Mouse (Mus musculus) heart, adult 9 months (tissue): ENCODE measurements around the gene Sorl1.

Experiments used
- DNase-seq, 2 experiments: peaks; one replicate each; pipeline ENCODE4 v3.0.0; 2022; ENCODE audit warnings: low spot score in 2 of 2

Gene Sorl1

DNA sequence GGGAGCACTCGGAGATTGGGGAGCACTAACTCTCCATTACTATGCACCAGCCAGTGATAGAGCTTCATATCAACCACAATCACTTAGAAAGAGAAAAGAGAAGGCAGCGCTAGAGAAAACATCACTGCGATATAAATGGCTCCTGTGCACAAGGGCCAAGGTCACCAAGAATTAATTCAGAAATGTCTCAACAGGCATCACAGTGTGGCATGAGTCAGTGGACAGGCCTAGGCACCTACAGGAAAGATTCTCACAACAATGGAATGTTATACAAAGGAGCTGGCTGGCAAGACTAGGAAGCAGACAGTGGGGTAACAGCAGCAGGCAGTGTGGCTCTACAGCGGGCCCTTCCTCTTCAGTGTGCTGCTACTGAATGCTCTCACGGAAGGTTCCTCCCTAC is 115.6 kb downstream of the Sorl1 start:
- DNase-seq = no peak

DNA sequence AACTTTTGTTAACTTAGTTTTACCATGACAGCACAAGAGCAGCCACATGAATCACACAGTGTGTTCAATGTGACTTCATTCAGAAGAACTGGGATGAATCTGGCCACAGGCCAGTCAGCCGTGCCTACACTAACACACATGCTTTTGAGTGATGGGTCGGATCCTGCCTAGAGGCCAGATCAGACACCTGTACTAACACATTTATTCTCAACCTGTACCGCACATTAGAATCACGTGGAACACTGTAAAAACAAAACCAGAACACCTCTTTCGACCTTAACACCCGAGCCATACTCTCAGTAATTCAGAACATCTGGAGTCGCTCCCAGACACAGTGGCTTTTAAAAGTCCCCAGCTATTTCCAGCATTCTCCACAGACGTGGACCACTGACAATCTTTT is 119.0 kb downstream of the Sorl1 start:
- DNase-seq = no peak

DNA sequence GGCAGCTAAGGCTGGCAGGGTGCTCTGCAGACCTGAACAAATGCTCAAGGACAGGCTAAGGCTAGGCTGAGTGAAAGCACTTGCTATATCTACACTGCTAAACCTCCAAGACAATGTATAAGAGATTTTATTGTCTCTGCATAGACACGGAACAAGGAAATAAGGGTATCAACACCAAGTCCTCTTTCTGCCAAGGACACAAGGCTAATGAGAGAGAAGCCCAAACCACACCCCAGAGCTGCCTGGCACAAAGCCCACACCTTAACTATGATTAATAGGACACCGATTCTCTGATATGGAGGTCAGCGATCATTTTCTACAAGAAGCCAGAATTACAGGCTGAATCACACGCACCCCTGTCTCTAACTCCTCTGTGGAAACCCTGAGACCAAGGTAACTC is 120.0 kb downstream of the Sorl1 start:
- no peak for DNase-seq

DNA sequence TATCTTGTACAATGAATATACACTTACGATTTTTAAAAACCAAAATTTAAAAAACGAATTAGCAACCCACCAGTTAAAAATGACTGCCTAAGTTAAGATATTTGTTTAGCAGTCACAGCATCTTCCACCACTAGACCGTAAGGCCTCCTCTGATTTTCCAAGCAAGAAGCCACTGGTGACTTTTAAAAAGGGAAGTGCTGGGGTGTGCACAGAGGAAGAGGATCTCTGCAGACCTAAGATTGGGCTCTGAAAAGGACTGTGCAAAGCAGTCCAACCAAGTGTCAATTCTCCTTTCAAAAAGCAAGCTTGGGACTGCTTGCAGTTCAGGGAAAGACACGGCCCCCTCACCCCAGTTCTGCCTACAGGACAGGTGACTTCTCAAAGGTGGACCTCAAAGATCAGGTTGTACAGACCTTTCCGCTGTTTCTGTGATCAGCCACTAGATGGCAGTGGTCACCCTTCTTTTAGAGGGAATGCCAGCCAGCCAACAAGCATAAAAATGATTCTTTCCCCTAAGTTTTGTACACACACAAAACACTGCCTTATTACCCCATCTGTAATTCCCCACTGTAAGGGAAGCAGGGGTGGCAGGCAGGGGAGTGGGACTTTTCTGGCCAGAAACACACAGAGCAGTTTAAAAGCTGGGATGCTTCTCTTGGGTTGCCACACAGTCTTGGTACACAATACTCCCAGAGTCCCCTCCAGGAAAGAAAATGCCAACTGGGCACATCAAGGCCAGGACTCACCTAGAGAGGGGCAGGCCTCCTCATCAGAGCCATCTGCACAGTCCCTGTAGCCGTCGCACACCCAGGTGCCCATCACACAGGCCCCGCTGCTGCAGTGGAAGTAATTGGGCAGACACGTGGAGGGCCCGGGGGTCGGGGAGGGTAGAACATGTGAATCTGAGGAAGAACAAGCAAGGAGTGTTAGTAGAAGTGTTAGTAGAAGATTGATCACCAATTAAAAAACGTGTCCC is 124.3 kb downstream of the Sorl1 start:
- peak; percentile 14 to 18 for DNase-seq

DNA sequence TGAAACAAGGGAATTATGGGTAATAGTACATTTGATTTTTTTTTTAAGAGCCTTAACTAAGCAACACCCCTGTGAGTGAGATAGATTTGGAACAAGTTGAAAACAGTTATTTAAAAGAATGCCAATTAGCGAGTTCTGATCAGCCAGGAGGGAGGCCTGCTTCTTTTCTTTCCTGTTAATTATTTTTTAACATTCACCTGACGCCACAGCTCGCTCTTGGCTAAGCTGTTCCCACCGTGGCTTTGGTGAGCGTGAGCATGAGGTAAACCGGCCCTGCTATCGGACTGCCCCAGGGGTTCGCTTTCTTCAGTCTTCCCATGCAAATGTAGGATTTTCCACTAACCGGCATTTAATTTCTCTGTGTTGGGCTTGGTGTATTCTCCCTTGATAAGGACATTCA is 128.8 kb downstream of the Sorl1 start:
- no peak for DNase-seq

DNA sequence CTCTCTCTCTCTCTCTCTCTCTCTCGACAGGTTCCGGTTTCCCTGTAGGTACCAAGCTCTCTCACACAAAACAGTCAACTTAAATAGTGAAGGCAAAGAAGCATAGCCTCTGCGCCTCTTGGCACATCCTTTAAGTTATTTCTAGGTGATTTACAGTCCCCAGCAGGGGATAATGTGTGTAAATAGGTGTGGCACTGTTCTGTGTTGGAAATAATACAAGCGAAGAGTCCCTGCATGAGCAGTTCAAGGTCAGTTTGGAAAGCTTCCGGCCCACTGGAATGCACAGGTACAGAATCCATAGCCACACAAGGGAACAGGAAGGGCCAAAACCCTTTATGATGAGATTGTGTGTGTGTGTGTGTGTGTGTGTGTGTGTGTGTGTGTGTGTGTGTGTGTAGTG is 130.3 kb downstream of the Sorl1 start:
- no peak for DNase-seq

DNA sequence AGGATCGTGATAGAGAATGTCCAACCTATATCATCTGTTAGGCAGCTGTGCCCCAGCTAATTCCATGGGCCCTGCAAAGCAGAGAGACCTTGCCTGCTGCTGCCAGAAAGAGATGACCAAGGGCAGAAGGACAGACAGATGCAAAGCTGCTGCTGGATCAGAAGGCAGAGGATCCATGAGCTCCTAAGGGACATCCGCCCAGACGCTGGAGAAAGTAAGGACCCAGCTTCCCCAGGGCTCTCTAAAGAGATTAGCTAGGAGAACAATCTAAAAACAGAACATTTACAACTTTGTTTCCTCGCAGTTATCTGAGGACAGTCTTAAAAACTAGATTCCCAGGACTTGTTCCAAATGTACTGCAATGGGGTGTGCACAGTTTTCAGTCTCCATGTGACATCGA is 131.3 kb downstream of the Sorl1 start:
- DNase-seq = peak in 1 of 2 experiments; percentile 46

DNA sequence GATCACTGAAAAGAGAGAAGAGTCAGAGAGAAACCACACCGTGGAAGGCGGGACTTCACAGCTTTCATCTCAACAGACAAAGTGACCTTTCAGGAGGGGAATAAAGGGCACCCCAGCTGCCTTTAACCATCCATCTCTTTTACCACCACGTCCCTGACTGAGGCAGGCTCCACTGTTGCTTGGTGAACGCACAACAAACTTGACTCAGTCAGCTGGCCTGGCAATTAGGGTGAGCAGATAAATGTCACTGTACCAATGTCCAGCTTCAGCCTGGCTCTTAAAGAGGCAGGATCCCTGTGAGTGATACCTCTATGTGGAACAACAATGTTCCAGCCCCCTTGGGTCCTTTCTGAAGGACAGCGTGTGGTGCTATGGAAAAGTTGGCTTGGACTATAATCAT is 138.5 kb downstream of the Sorl1 start:
- no peak for DNase-seq

DNA sequence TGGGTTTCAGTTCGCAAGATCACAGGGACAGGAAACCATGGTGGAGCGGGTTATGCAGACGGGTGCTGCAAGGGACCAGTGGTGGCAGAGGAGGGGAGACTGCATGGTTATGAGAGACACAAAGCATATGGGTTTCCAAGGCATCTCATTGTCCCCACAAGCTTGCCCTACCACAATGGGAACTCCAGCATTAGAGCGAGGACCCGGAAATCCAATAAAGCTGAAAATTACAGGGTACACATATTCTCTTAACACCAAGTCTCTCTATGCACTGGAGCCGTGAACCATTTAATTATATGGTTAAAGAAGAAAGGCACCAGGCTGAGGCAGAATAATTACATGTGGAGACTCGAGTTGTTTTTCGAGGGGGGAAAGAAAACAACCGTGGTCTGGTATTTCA is 139.0 kb downstream of the Sorl1 start:
- DNase-seq = no peak

DNA sequence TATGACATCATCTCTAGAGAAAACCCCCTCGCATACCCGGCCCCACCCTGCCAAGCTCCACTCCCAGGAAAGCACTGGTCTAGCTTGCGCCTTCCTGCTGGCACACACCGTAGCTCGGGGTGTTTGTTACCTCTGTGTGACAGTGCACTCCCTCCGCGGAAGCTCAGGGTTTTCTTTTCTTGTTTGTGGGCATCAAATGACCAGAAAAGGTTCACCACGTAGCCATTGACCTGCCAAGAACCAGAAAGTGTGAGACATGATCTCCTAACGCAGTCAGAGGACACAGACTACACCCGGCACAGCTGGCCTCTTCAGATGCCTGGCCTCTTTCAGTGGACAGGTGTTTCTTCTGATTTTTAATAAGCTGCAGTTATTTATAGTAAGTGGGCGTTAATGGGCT is 139.8 kb downstream of the Sorl1 start:
- no peak for DNase-seq

DNA sequence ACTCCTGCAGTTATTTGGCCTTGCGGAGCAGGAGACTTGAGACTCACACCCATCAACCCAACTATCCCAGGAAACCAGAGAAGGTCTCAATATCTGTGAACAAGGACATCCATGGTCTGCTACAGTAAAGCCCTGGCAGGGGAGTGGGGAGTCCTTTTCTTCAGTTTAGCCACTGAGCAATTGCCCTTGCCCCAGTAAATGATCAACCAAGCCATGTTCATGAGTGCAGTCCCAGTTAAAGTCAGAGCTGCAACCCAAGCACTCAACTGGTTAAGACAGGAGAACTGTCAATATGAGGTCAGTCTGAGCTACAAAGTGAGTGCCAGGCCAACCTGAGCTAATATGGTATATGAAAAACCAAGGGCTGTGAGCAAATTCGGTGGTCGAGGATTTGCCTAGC is 140.8 kb downstream of the Sorl1 start:
- no peak for DNase-seq

DNA sequence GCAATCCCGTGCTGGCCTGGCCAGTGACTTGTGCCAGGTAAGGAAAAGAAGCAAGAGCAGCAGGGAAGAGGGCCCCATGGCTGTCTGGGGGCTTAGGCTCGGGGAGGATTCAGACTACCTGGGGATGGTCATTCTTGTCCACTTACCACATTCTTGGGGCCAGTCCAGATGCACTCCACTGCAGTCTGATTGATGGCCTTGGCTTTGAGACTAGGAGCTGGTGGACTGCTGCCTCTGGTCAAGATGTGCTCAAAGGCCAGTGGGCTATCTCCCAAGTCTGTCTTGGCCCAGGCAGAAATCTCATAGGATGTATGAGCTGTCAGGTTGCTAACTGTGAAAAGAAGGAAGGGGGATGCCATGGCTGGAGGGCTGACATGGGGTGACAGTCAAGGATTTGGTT is 141.3 kb downstream of the Sorl1 start:
- no peak for DNase-seq

DNA sequence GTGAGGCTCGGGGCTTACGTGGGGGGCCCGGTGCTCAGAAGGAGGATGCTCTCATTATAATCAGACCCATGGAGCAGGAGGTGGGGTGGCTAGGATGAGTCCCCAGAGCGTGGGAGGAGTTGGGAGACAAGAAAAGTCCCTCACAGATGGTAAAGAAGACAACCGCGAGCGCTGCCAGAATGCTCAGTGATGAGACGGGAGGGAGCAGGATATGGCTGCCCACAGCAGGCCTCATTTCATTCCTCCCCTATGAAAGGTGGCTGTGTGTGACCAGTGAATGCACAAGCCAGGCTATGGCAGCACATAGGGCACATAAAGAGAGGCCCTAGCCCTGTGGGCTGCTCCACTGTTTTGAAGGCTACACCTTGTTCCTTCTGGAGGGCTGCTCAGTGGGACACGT is 142.1 kb downstream of the Sorl1 start:
- DNase-seq = no peak

DNA sequence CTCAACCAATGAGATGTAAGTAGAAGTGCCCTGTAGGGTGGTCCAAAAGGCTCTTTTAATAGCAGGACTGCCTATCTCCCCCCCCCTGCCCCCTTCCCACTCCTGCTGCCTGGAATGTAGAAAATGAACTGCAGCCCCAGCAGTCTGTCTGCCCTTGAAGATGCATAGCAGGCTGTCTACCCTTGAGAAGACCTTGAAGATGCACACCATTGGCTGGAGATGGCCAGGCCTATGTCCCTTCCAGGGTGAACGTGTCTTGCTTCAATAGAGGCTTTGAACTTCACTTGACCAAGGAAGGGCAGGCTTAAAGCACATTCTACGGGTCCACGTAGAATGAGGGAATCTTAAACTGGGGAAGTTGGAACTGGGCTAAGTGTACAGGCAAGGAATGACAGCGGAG is 142.8 kb downstream of the Sorl1 start:
- no peak for DNase-seq

DNA sequence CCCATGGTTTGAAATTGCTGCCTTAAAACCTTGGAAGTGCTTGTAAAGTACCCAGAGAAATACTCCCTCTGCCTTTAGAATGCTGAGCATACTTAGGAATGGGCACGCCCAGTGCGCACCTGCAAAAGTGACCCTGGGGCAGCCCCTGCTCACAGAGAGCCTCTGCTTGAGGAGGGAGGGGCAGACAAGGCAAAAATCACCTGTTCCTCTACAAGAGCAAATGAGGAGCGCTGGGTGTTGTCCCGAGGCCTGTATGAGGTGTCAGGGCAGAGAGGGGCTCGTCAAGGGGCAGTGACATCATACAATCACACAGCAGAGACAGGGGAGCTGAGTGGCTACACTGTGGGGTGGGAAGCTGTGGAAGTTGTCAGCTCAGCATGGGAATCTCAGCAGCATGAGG is 143.3 kb downstream of the Sorl1 start:
- DNase-seq = no peak

DNA sequence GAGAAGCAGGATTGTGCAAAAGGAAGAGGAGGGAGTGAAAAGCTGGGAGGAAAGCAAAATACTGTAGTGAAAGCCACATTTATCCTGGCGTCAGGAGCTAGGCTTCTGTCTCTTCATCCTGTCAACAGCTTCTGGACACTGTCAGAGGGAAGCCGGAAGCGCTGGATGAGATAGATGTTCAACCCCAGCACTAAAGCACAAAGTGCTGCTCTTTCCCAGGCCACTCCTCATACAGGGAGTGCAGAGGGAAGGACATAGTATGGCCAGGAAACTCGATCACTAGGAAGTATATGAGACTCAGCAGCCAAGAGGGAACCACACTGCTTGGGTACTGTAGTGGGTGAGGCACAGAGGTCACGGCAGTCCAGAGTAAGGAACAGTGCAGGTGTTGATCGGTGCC is 145.7 kb downstream of the Sorl1 start:
- DNase-seq = peak in 1 of 2 experiments; percentile 25

DNA sequence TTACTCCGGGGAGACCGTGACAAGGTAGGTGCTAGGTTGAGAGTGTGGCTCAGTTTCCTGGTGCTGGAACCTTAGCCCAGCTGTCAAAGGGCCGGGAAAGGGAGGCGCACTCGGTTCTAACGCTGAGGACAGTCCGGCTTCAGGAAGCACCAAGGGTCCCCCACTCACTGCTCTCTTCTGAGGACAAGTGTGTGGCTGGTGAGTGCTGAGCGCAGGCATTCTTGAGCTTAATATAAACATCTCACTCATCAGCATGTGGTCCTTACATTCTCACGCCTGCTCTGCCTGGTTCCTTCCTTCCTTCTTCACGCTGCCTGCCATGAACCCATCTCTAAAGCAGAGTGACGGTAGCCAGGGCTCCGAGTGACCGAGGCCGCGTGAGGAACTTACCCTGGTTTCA is 148.1 kb downstream of the Sorl1 start:
- no peak for DNase-seq

DNA sequence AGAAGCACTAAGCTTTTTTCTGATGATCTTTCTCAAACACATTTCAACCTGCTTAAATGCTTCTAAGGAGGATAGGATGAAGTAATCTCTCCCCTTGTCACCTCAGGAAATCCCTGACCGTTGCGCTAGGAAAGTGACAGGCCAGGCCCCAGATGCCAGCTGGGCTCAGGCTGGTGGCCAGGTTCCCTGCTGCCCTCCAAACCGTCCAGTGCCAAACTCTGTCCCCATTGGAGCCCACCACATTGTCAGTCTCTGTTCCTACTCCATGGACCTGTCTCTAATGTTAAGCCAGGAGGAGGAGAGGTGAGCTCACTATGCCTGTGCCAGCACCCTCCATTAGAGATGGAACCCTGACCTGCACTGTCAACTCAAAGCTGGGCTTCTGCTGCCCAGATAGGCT is 149.4 kb downstream of the Sorl1 start:
- no peak for DNase-seq

DNA sequence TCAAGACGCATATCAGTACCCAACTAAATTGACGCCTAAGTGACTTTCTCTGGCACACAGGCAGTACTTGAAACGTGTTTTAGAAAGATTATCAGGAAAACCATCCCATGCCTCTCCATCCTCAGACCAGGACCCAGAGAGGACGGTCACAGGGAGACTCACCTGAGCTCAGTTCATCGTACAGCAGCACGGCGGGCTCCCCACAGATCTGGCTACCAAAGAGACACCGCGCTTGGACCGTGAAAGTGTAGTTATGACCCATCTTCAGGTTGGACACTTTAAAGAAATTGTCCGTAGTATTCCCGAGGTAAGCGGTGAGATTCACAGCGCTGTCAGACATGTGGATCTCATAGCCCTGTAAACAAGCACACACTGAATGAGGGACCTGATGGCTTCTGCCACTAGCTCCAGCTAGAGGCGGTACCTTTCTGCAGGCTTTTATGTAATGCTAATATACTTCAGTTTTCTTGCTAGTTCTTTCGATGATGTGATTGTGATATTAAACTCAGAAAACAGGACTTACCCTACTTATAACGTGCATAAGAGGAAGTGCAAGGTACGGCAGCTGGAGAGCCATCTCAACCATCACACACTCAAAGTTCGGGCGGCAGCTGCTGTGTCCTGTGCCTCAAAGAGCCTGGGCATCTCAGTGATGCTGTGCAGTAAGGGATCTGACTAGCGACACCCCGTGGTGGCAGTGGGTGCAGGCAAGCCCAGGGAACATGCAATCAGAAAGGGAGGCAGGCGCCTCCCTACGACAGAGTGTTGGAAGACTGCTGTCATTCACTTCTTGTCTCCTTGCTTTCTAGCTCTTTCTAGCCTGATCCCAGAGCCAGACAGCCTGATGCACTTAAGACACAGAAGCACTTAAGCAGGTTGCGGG is 150.1 kb downstream of the Sorl1 start:
- DNase-seq = no peak

DNA sequence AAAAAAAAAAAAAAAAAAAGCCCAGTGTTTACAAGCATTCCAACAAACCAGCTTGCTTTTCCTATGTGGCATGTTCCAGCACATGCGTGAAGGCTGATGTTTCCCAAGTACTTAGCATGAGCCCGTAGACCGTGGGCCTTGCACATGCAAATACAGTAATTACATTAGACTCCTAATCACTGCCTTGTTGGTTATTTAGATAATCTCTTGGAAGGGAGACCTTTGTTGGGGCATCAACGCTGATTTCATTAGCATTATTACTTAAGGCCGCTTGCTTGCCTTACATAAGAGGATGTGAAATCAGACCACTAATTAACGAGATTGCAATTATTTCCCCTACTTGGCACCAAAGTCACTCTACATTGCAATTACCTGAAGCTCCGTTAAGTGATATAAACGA is 154.1 kb downstream of the Sorl1 start:
- no peak for DNase-seq

DNA sequence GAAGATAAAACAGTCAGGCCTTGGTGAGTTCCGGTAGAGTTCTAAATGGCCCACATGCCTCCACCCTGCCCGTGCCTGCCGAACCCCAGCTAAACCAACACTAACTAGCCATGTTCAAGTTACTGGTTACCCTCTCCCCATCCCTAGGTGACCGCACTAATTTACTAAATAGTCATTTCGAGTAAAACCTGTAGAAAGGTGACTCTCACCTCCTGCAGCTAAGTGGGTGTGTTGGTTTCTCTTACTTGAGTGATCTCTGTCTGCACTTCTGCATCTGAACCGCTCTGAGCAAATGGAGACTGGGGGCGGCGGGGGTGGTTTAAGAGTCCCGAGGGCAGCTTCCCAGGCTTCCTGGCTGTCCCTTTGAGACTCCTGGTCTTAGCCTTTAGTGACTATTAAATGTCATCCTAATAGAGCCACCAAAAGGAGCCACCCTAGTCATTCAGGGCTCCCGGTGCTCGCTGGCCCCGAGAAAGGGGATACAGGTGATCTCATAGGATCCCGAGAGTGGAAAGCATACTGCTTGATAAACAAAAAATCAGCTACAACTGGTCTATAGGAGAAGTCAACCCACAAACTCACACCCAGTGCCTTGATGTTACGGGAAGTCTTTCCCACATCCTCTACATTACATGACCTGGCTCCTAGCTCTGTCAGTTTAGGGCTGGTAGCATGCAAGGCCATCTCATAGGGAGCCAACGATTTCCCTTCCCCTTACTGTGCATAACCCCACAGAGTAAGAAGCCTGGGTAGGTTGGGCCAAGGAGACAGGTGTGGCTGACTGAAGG is 155.2 kb downstream of the Sorl1 start:
- no peak for DNase-seq

DNA sequence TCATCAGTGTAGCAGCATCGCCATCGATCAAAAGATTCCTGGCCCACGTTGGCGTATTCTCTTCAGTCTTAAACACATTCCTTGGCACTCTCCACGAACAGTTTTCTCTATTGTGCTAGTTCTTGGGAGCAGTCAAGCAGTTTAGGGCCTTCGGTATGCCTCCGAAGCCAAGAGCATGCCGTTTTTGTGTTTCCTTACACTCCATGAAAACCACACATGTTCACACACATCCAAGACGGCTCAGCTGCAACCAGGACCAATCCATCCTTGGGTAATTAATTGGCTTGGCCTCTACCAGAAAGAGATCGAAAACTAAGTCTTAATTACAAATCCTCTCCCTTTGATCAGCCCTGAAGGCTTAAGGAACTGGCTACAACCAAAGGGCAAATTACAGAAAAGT is 162.8 kb downstream of the Sorl1 start:
- no peak for DNase-seq
